Mouse (Mus musculus): Measurements from ENCODE around the gene Slc38a1. TPM values are rescaled to one million over a fixed set of nuclear protein-coding genes. Genes with fewer than 3 reads are reported as not detected.

The Slc38a1 gene
- polyA plus RNA-seq, 1 experiment from 2014 or later, result 158 TPM

DNA sequence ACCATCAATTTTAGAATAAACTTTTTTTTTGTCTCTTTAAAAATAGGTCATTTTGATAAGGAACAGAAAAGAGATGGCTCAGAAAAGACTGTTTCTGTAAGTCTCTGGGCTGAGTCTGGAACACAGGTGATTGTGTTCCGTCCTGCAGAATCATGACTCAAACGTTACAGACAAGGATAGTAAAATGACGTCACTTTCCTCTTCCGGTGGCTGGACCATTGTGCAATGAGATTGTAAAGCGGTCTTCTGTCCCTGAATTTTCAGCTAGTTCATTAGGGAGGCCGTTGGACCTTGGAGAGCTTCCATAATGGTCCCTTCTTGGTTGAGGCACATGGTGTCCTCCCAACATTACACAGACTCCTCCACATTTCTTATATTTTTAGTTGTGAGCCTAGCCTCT lies 27.0 kb upstream of the Slc38a1 start:
- Histone ChIP-seq H3K4me3 (replicated peaks; ENCODE audit: low read length) (no peak overlapping the region), H3K9ac (replicated peaks; ENCODE audit: low read depth, low read length) (no peak overlapping the region), H3K27ac (ENCODE audit: low read length) (no peak overlapping the region), H3K4me1 (replicated peaks; ENCODE audit: control insufficient read depth, insufficient read depth, low read length) (peaks cover 5% of the 10 kb centered on the region), H3K36me3 (ENCODE audit: control insufficient read depth, insufficient read depth) (no peaks in the 10 kb centered on the region), H3K27me3 (replicated peaks; ENCODE audit: control insufficient read depth, insufficient read depth, low read length) (no peaks in the 10 kb centered on the region), H3K4me2 (ENCODE audit: low read length) (no peak overlapping the region), H3K9me3 (ENCODE audit: control insufficient read depth, low read length) (no peaks in the 10 kb centered on the region)
- no peak for ATAC-seq
- WGBS, result 84% methylated on average over 6 of the region's 6 CpGs

DNA sequence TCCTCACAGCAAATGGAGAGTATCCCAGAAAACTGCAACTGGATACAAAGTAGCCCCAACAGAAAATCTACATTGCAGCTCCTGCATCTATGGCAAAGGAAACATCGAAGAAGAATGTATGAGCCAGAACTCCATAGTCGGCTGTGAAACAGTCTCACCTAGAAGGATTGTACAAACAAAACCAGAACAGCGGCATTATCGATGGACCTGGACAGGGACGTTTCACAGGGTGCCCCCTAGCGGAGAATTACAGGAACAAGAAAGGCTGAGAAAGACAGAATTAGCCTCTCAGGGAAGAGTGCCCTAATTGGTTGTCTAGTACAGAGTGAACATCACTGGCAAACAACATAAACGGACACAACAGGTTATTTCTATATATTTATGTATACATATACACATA lies 23.9 kb upstream of the Slc38a1 start:
- no peaks in the 10 kb centered on the region for H3K9me3 ChIP-seq (ENCODE audit: control insufficient read depth, low read length)
- 4% methylated on average over 7 of the region's 7 CpGs for WGBS

DNA sequence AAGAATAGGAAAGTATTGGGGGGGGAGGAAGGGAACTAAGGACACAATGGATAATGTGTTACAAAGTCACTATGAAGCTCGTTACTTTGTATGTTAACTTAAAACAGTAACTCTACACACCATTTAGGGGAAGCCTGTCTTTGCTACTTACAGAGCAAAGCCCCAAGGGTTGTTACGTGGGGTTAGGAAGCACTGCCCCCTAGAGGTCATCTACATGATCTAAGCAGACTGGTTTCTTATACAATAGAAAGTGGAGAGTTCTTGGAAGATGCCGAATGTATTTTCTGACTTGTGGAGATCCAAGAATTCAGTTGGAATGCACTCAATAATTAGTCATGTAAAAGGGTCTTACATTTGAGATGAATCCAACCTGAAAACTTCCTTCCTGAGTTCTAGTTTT lies 23.2 kb upstream of the Slc38a1 start:
- Histone ChIP-seq H3K9me3 (ENCODE audit: control insufficient read depth, low read length) (no peaks in the 10 kb centered on the region), H3K9ac (replicated peaks; ENCODE audit: low read depth, low read length) (no peak overlapping the region), H3K4me2 (ENCODE audit: low read length) (peak overlapping the region; percentile 29; the same call in 1 of the 2 replicates), H3K4me3 (replicated peaks; ENCODE audit: low read length) (no peak overlapping the region), H3K27ac (ENCODE audit: low read length) (no peak overlapping the region), H3K36me3 (ENCODE audit: control insufficient read depth, insufficient read depth) (no peaks in the 10 kb centered on the region), H3K27me3 (replicated peaks; ENCODE audit: control insufficient read depth, insufficient read depth, low read length) (no peaks in the 10 kb centered on the region), H3K4me1 (replicated peaks; ENCODE audit: control insufficient read depth, insufficient read depth, low read length) (peaks cover 5% of the 10 kb centered on the region)
- WGBS, result 9% methylated on average over 3 of the region's 3 CpGs
- peak; percentile 79; the same call in 1 of the 2 replicates for ATAC-seq

More for the DNA sequence above, 23.9 kb upstream of the Slc38a1 start:
- Histone ChIP-seq H3K4me1 (replicated peaks; ENCODE audit: control insufficient read depth, insufficient read depth, low read length) (peaks cover 5% of the 10 kb centered on the region), H3K36me3 (ENCODE audit: control insufficient read depth, insufficient read depth) (no peaks in the 10 kb centered on the region), H3K9ac (replicated peaks; ENCODE audit: low read depth, low read length) (no peak overlapping the region), H3K4me3 (replicated peaks; ENCODE audit: low read length) (0 out of 2 replicates have a peak overlapping the region, but pooled peaks have one; percentile 0), H3K27me3 (replicated peaks; ENCODE audit: control insufficient read depth, insufficient read depth, low read length) (no peaks in the 10 kb centered on the region), H3K4me2 (ENCODE audit: low read length) (peak overlapping the region; percentile 29), H3K27ac (ENCODE audit: low read length) (no peak overlapping the region)
- ATAC-seq, result peak; percentile 79

GRCm38 (mm10) chr15:96660590-96661141 lies 18.0 kb upstream of the Slc38a1 start:
- H3K36me3 ChIP-seq (ENCODE audit: control insufficient read depth, insufficient read depth), result no peaks in the 10 kb centered on the region

GRCm38 (mm10) chr15:96658275-96658602 lies 15.5 kb upstream of the Slc38a1 start:
- Histone ChIP-seq H3K9ac (replicated peaks; ENCODE audit: low read depth, low read length) (no peak overlapping the region), H3K4me1 (replicated peaks; ENCODE audit: control insufficient read depth, insufficient read depth, low read length) (no peaks in the 10 kb centered on the region), H3K4me3 (replicated peaks; ENCODE audit: low read length) (no peak overlapping the region), H3K27me3 (replicated peaks; ENCODE audit: control insufficient read depth, insufficient read depth, low read length) (no peaks in the 10 kb centered on the region), H3K27ac (ENCODE audit: low read length) (no peak overlapping the region), H3K4me2 (ENCODE audit: low read length) (no peak overlapping the region), H3K36me3 (ENCODE audit: control insufficient read depth, insufficient read depth) (no peaks in the 10 kb centered on the region), H3K9me3 (ENCODE audit: control insufficient read depth, low read length) (no peaks in the 10 kb centered on the region)
- no peak for ATAC-seq
- 67% methylated on average over 14 of the region's 14 CpGs for WGBS

More at GRCm38 (mm10) chr15:96660590-96661141, 18.0 kb upstream of the Slc38a1 start:
- H3K4me1 ChIP-seq (replicated peaks; ENCODE audit: control insufficient read depth, insufficient read depth, low read length), result no peaks in the 10 kb centered on the region
- no peak overlapping the region for H3K27ac ChIP-seq (ENCODE audit: low read length)
- H3K9ac ChIP-seq (replicated peaks; ENCODE audit: low read depth, low read length), result no peak overlapping the region
- H3K4me2 ChIP-seq (ENCODE audit: low read length), result no peak overlapping the region
- no peak for ATAC-seq
- no peaks in the 10 kb centered on the region for H3K9me3 ChIP-seq (ENCODE audit: control insufficient read depth, low read length)
- no peak overlapping the region for H3K4me3 ChIP-seq (replicated peaks; ENCODE audit: low read length)
- 64% methylated on average over 13 of the region's 13 CpGs for WGBS
- no peaks in the 10 kb centered on the region for H3K27me3 ChIP-seq (replicated peaks; ENCODE audit: control insufficient read depth, insufficient read depth, low read length)

DNA sequence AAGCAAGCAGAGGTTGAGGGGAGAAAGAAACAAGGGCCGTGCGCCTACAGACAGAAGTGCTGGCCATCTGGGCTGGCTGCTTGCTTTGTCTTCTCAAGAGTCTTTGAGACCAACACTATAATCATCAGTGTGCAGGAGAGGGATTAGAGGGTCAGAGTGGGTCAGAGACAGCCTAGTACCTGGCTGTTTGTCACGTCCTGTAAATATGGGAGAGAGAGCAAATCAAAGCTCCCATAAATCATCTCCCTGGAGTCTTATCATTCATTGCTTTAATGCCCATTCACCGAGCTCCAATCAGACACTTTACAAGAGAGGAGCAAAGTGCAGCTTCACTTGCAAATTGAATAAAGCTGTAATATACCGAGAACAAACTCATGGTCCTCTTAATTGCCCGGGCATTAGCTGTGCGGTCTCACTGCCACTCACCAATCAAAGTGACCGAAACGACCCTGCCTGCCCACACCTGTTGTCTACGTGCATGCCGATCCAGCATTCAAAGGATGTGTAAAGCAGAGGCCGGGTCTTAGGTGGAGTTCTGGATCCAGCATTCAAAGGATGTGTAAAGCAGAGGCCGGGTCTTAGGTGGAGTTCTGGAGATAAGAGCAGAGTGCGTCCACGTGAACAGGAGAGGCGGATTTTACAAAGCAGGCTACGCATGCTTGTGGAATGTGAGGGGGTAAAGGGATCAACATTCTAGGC lies 15.0 kb upstream of the Slc38a1 start:
- Histone ChIP-seq H3K4me1 (replicated peaks; ENCODE audit: control insufficient read depth, insufficient read depth, low read length) (peaks cover 4% of the 10 kb centered on the region), H3K27me3 (replicated peaks; ENCODE audit: control insufficient read depth, insufficient read depth, low read length) (no peaks in the 10 kb centered on the region), H3K36me3 (ENCODE audit: control insufficient read depth, insufficient read depth) (no peaks in the 10 kb centered on the region), H3K9ac (replicated peaks; ENCODE audit: low read depth, low read length) (no peak overlapping the region), H3K4me2 (ENCODE audit: low read length) (no peak overlapping the region), H3K4me3 (replicated peaks; ENCODE audit: low read length) (no peak overlapping the region), H3K27ac (ENCODE audit: low read length) (no peak overlapping the region), H3K9me3 (ENCODE audit: control insufficient read depth, low read length) (no peaks in the 10 kb centered on the region)
- 61% methylated on average over 17 of the region's 17 CpGs for WGBS
- no peak for ATAC-seq

GRCm38 (mm10) chr15:96655514-96655913 lies 12.8 kb upstream of the Slc38a1 start:
- Histone ChIP-seq H3K9me3 (ENCODE audit: control insufficient read depth, low read length) (no peaks in the 10 kb centered on the region), H3K9ac (replicated peaks; ENCODE audit: low read depth, low read length) (no peak overlapping the region), H3K27me3 (replicated peaks; ENCODE audit: control insufficient read depth, insufficient read depth, low read length) (no peaks in the 10 kb centered on the region), H3K36me3 (ENCODE audit: control insufficient read depth, insufficient read depth) (no peaks in the 10 kb centered on the region), H3K4me1 (replicated peaks; ENCODE audit: control insufficient read depth, insufficient read depth, low read length) (peaks cover 8% of the 10 kb centered on the region), H3K4me3 (replicated peaks; ENCODE audit: low read length) (no peak overlapping the region), H3K27ac (ENCODE audit: low read length) (no peak overlapping the region), H3K4me2 (ENCODE audit: low read length) (no peak overlapping the region)
- WGBS, result 94% methylated on average over 14 of the region's 14 CpGs
- ATAC-seq, result no peak

DNA sequence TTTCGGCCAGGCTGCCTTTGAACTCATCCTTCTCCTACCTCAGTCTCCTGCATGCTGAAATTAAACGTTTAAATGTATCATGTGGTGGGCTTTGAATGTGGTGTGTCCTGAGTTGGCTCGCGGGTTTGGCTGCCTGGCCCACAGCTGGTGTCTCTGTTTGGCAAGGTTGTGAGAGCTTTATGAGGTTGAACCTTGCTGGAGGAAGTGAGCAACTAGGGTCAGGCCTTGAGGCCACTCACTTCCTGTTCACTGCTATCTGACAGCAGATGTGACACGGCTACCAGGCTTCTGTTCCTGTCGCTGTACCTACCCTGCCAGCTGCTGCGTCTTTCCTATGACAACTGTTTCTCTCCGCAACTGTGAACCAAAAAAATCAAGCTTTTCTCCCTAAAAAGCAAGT lies 12.0 kb upstream of the Slc38a1 start:
- no peak for ATAC-seq
- Histone ChIP-seq H3K27ac (ENCODE audit: low read length) (no peak overlapping the region), H3K4me3 (replicated peaks; ENCODE audit: low read length) (no peak overlapping the region), H3K36me3 (ENCODE audit: control insufficient read depth, insufficient read depth) (no peaks in the 10 kb centered on the region), H3K4me1 (replicated peaks; ENCODE audit: control insufficient read depth, insufficient read depth, low read length) (peaks cover 8% of the 10 kb centered on the region), H3K27me3 (replicated peaks; ENCODE audit: control insufficient read depth, insufficient read depth, low read length) (no peaks in the 10 kb centered on the region), H3K9me3 (ENCODE audit: control insufficient read depth, low read length) (no peaks in the 10 kb centered on the region), H3K4me2 (ENCODE audit: low read length) (no peak overlapping the region), H3K9ac (replicated peaks; ENCODE audit: low read depth, low read length) (no peak overlapping the region)
- 84% methylated on average over 8 of the region's 8 CpGs for WGBS

DNA sequence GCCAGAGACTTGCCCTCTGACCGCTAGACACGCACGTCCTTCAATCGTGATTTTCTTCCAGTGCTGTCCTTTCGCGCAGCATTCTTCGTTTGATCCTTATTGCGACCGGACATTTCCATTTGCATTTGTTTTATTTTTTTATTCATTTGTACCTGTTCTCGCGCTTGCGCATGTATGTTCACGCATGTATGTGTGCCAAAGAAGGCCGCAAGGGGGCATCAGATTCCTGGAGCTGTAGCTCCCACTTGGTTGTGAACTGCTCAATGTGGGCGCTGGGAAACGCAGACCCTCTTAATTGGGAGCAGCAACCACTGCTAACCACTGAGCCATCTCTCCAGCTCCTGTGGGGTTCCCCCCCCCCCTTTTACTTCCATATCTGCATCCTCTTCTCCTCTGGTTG lies 10.3 kb upstream of the Slc38a1 start:
- no peak overlapping the region for H3K4me3 ChIP-seq (replicated peaks; ENCODE audit: low read length)

More for the DNA sequence above, 10.3 kb upstream of the Slc38a1 start:
- no peaks in the 10 kb centered on the region for H3K9me3 ChIP-seq (ENCODE audit: control insufficient read depth, low read length)
- no peaks in the 10 kb centered on the region for H3K36me3 ChIP-seq (ENCODE audit: control insufficient read depth, insufficient read depth)
- H3K4me2 ChIP-seq (ENCODE audit: low read length), result peak overlapping the region; percentile 30
- WGBS, result 84% methylated on average over 16 of the region's 16 CpGs
- no peak for ATAC-seq
- no peak overlapping the region for H3K9ac ChIP-seq (replicated peaks; ENCODE audit: low read depth, low read length)
- no peak overlapping the region for H3K27ac ChIP-seq (ENCODE audit: low read length)
- H3K27me3 ChIP-seq (replicated peaks; ENCODE audit: control insufficient read depth, insufficient read depth, low read length), result no peaks in the 10 kb centered on the region
- H3K4me1 ChIP-seq (replicated peaks; ENCODE audit: control insufficient read depth, insufficient read depth, low read length), result peaks cover 8% of the 10 kb centered on the region

All from forebrain, embryonic 16.5 days (tissue).